Mouse (Mus musculus): ENCODE measurements around the gene Mrpl52.

DNA sequence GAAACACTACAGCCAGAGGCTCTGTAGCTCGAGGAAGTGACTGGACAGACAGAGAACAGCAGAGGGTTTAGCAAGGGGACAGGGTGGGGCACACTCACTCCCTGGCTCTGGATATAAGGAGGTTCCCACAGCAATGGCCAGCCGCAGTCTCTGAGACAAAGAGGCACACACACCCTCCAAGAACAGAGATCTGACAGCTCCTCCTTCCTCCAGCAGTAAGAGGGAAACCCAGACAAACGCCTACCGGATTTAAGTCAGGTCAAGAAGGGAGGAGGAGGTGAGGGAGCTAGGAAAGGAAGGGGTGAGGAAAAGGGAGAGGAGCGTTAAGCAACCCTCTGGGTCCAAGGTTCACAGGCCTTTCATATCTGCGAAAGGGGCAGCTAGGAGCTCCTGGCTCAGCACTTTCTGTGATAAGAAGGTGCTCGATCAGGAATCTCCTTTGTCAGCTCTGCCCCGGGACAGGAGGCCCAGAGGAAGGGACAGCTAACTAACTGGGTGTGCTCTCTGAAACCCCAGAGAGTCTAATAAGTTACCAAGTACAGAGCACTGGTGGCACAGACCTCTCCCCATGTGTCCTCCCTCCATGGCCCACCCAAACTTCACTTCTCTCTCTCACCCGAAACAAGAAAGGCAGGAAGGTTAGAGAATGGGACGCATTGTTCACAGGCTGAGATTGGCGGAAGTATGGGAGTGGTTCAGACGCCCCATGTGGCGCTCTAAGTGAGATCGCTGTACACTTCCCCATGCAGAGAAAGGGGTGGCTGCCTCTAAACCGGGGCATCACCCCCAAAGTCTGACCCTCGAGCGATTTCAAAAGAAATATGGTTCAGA, 16.5 kb upstream of the Mrpl52 start:
- TF ChIP-seq CTCF (IDR thresholded peaks at IDR 0.05; ENCODE audit: insufficient read depth, low read length), result no peak
- TF ChIP-seq POLR2A (IDR thresholded peaks at IDR 0.05; ENCODE audit: borderline replicate concordance, extremely low read depth, low read depth, low read length), result peak; percentile 67; the same call in 1 of the 2 replicates
